Mouse (Mus musculus) midbrain, embryonic 11.5 days (tissue): ENCODE measurements at regions not wholly inside any gene's neighbourhood (a gene's known extent, or its start where the extent isn't known, plus 50 kb on each side); places are given as distances from the start of the nearest gene placed in this dataset.
A peak's percentile ranks its signal among the peaks of the same experiment; 100 is the strongest.

ENCODE experiments used
- ATAC-seq: fragments of 200-750 bp; cut with Nextera tagmentation; 2 replicates; pipeline ENCODE4 v1.8.0; 2017; ENCODE audit warnings: moderate TSS enrichment, moderate library complexity; ENCODE audit not compliant: low FRiP score
- DNase-seq: peaks from one replicate; pipeline ENCODE4 v3.0.0; 2015; ENCODE audit warnings: low spot score; ENCODE audit errors: missing footprints
- H3K27ac ChIP-seq: fragments of 300-500 bp; sonication (generic); 2 replicates; pipeline ENCODE4 v1.5.1; 2014; ENCODE audit warnings: low read depth, low read length
- H3K27me3 ChIP-seq: fragments of 300-500 bp; sonication (generic); 2 replicates; pipeline ENCODE4 v1.6.1; 2014; ENCODE audit warnings: mild to moderate bottlenecking, low read length, moderate library complexity, mixed read lengths; ENCODE audit not compliant: control insufficient read depth, insufficient read depth
- H3K36me3 ChIP-seq: fragments of 300-500 bp; sonication (generic); 2 replicates; pipeline ENCODE4 v1.6.1; 2014; ENCODE audit warnings: mild to moderate bottlenecking, low read length, moderate library complexity, mixed read lengths; ENCODE audit not compliant: control insufficient read depth, insufficient read depth
- H3K4me1 ChIP-seq: fragments of 300-500 bp; sonication (generic); 2 replicates; pipeline ENCODE4 v1.6.1; 2014; ENCODE audit warnings: low read length; ENCODE audit not compliant: control insufficient read depth, insufficient read depth
- H3K4me2 ChIP-seq: fragments of 300-500 bp; sonication (generic); 2 replicates; pipeline ENCODE4 v1.6.1; 2014; ENCODE audit warnings: mild to moderate bottlenecking, moderate library complexity
- H3K4me3 ChIP-seq: fragments of 300-500 bp; sonication (generic); 2 replicates; pipeline ENCODE4 v1.5.1; 2014; ENCODE audit warnings: low read depth, low read length
- H3K9ac ChIP-seq: fragments of 300-500 bp; sonication (generic); 2 replicates; pipeline ENCODE4 v1.6.1; 2014; ENCODE audit warnings: low read length
- H3K9me3 ChIP-seq: fragments of 300-500 bp; sonication (generic); 2 replicates; pipeline ENCODE4 v1.6.1; 2016; ENCODE audit warnings: low read length; ENCODE audit not compliant: control insufficient read depth
- WGBS: fragments of 180-500 bp; shearing (Covaris S2); extraction: QIAGEN DNeasy Blood & Tissue Kit; methylation state at CpG from one replicate; pipeline ENCODE4 v1.1.7; 2014; 5-methylcytosine and 5-hydroxymethylcytosine counted together

- Histone ChIP-seq H3K36me3 (no peaks in the 10 kb centered on the region), H3K27ac (no peak overlapping the region), H3K4me3 (no peak overlapping the region), H3K4me2 (no peak overlapping the region), H3K27me3 (no peaks in the 10 kb centered on the region), H3K9me3 (no peaks in the 10 kb centered on the region), H3K4me1 (no peaks in the 10 kb centered on the region), H3K9ac (no peak overlapping the region)
- 88% methylated on average over 1 of the region's 1 CpGs for WGBS
- ATAC-seq (no peak), DNase-seq (no peak)
These were observed 179.6 kb upstream of the Fermt1 start for GRCm38 (mm10) chr2:133125212-133125801.

GRCm38 (mm10) chr2:133134878-133135277, 189.2 kb upstream of the Fermt1 start:
- Histone ChIP-seq H3K4me1 (no peaks in the 10 kb centered on the region), H3K27me3 (no peaks in the 10 kb centered on the region), H3K9ac (no peak overlapping the region), H3K4me3 (no peak overlapping the region), H3K36me3 (no peaks in the 10 kb centered on the region), H3K9me3 (no peaks in the 10 kb centered on the region), H3K27ac (no peak overlapping the region), H3K4me2 (no peak overlapping the region)
- WGBS, result 67% methylated on average over 3 of the region's 3 CpGs
- peak; percentile 70; the same call in 1 of the 2 replicates for ATAC-seq
- no peak for DNase-seq

GRCm38 (mm10) chr2:133138877-133139276, 193.2 kb upstream of the Fermt1 start:
- Histone ChIP-seq H3K4me3 (no peak overlapping the region), H3K27ac (no peak overlapping the region), H3K36me3 (no peaks in the 10 kb centered on the region), H3K9ac (no peak overlapping the region), H3K9me3 (no peaks in the 10 kb centered on the region), H3K27me3 (no peaks in the 10 kb centered on the region), H3K4me1 (no peaks in the 10 kb centered on the region), H3K4me2 (no peak overlapping the region)
- DNase-seq (no peak), ATAC-seq (no peak)
- WGBS, result 89% methylated on average over 4 of the region's 4 CpGs

- H3K9me3 ChIP-seq, result no peaks in the 10 kb centered on the region
- DNase-seq, result no peak
- H3K27me3 ChIP-seq, result no peaks in the 10 kb centered on the region
- 85% methylated on average over 6 of the region's 6 CpGs for WGBS
- H3K9ac ChIP-seq, result no peak overlapping the region
- H3K36me3 ChIP-seq, result no peaks in the 10 kb centered on the region
- H3K4me2 ChIP-seq, result no peak overlapping the region
- no peak overlapping the region for H3K27ac ChIP-seq
- no peak for ATAC-seq
- H3K4me3 ChIP-seq, result no peak overlapping the region
- H3K4me1 ChIP-seq, result no peaks in the 10 kb centered on the region
These were observed 195.8 kb upstream of the Fermt1 start for GRCm38 (mm10) chr2:133141341-133142035.

- Histone ChIP-seq H3K4me2 (no peak overlapping the region), H3K4me1 (no peaks in the 10 kb centered on the region), H3K4me3 (no peak overlapping the region), H3K9me3 (no peaks in the 10 kb centered on the region), H3K27me3 (no peaks in the 10 kb centered on the region), H3K27ac (no peak overlapping the region), H3K36me3 (no peaks in the 10 kb centered on the region), H3K9ac (no peak overlapping the region)
- WGBS, result 81% methylated on average over 1 of the region's 1 CpGs
- DNase-seq (no peak), ATAC-seq (no peak)
These were observed 206.8 kb upstream of the Fermt1 start for GRCm38 (mm10) chr2:133152461-133152860.

GRCm38 (mm10) chr2:133156537-133156936, 210.8 kb upstream of the Fermt1 start:
- WGBS, result 60% methylated on average over 3 of the region's 3 CpGs

GRCm38 (mm10) chr2:133158206-133158605, 212.5 kb upstream of the Fermt1 start:
- 39% methylated on average over 8 of the region's 8 CpGs for WGBS
- no peak overlapping the region for H3K27ac ChIP-seq
- H3K4me2 ChIP-seq, result no peak overlapping the region
- ATAC-seq, result no peak
- H3K4me3 ChIP-seq, result no peak overlapping the region
- no peaks in the 10 kb centered on the region for H3K4me1 ChIP-seq
- no peaks in the 10 kb centered on the region for H3K36me3 ChIP-seq
- H3K9me3 ChIP-seq, result no peaks in the 10 kb centered on the region
- no peak overlapping the region for H3K9ac ChIP-seq
- no peak for DNase-seq
- H3K27me3 ChIP-seq, result no peaks in the 10 kb centered on the region

More at GRCm38 (mm10) chr2:133156537-133156936, 210.8 kb upstream of the Fermt1 start:
- Histone ChIP-seq H3K4me3 (no peak overlapping the region), H3K27ac (no peak overlapping the region), H3K9me3 (no peaks in the 10 kb centered on the region), H3K9ac (no peak overlapping the region), H3K27me3 (no peaks in the 10 kb centered on the region), H3K36me3 (no peaks in the 10 kb centered on the region), H3K4me1 (no peaks in the 10 kb centered on the region), H3K4me2 (no peak overlapping the region)
- DNase-seq, result no peak
- no peak for ATAC-seq

GRCm38 (mm10) chr2:133159398-133159797, 213.7 kb upstream of the Fermt1 start:
- WGBS, result 44% methylated on average over 2 of the region's 2 CpGs
- ATAC-seq, result no peak
- no peak for DNase-seq

GRCm38 (mm10) chr2:133176411-133176810, 230.7 kb upstream of the Fermt1 start:
- Histone ChIP-seq H3K9ac (no peak overlapping the region), H3K9me3 (no peaks in the 10 kb centered on the region), H3K4me1 (no peaks in the 10 kb centered on the region), H3K27me3 (no peaks in the 10 kb centered on the region), H3K36me3 (no peaks in the 10 kb centered on the region), H3K4me2 (no peak overlapping the region), H3K4me3 (no peak overlapping the region), H3K27ac (no peak overlapping the region)
- WGBS, result 86% methylated on average over 3 of the region's 3 CpGs
- no peak for DNase-seq
- ATAC-seq, result no peak

More at GRCm38 (mm10) chr2:133159398-133159797, 213.7 kb upstream of the Fermt1 start:
- H3K9ac ChIP-seq, result no peak overlapping the region
- H3K4me3 ChIP-seq, result no peak overlapping the region
- no peak overlapping the region for H3K4me2 ChIP-seq
- no peaks in the 10 kb centered on the region for H3K36me3 ChIP-seq
- H3K4me1 ChIP-seq, result no peaks in the 10 kb centered on the region
- no peaks in the 10 kb centered on the region for H3K27me3 ChIP-seq
- no peak overlapping the region for H3K27ac ChIP-seq
- H3K9me3 ChIP-seq, result no peaks in the 10 kb centered on the region
